Mouse (Mus musculus) spleen, postnatal 36 days (tissue): ENCODE measurements around the gene Usp44.
A peak's percentile ranks its signal among the peaks of the same experiment; 100 is the strongest.

Source experiments
- DNase-seq, 2 experiments: peaks; one replicate each; pipeline ENCODE4 v3.0.0; 2022; ENCODE audit warnings: low spot score in 2 of 2, mixed read lengths in 1 of 2

Usp44 gene

DNA sequence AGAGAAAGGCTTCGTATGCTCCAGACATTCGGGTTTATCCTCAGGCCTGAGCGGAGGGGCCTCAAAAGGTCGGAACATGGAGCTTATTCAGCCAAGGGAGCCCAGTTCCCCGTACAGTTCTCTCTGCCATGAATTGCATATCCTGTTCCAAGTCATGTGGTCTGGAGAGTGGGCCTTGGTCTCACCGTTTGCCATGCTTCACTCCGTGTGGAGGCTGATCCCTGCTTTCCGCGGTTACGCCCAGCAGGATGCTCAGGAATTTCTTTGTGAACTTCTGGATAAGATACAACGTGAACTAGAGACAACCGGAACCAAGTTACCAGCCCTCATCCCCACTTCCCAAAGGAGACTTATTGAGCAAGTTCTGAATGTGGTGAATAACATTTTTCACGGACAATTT lies 15.4 kb downstream of the Usp44 start:
- DNase-seq: no peak

DNA sequence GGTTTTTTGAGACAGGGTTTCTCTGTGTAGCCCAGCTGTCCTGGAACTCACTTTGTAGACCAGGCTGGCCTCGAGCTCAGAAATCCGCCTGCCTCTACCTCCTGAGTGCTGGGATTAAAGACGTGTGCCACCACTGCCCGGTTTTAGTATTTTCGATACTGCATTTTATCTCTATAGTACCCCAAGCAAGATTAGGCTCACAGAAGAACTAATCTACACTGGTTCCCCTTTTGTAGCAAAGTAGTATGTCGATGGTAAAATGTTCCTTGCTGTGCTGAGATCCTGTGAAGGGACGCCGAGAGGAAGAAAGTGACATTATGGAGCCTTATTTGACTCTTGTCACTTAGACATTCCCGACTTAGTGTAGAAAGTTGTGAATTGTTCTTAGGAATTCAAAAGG lies 23.8 kb downstream of the Usp44 start:
- DNase-seq: no peak

DNA sequence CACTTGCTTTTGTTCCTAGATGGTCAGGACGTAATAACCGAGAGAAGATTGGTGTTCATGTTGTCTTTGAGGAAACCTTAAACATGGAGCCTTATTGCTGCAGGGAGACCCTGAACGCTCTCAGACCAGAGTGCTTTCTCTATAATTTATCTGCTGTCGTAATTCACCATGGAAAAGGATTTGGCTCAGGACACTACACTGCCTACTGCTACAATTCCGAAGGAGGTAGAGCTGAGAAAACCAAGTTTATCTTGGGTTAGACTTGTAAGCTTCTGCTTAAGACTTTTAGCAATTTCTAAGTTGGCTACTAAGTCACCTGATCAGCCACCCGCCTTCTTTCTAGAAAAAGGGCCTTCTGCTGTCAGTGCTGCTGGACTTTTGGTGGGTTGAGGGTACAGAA lies 24.7 kb downstream of the Usp44 start:
- no peak for DNase-seq

DNA sequence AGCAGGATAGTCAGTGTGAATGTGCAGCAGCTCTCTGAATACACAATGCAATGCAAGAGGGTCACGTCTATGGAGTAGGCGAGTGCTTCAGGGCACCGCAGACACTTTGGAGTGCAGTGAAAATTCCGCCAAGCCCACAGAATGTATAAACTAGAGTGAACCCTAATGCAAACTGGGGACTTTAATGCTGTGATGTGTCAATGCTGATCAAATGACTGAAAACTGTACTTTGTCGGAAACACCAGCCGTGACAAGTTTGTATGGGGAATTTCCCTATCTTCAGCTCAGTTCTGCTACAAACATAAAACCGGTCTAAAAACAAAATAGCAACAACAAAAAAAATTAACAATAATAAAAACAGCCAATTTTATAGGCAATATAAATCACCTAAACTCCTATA lies 37.0 kb downstream of the Usp44 start:
- DNase-seq: no peak

DNA sequence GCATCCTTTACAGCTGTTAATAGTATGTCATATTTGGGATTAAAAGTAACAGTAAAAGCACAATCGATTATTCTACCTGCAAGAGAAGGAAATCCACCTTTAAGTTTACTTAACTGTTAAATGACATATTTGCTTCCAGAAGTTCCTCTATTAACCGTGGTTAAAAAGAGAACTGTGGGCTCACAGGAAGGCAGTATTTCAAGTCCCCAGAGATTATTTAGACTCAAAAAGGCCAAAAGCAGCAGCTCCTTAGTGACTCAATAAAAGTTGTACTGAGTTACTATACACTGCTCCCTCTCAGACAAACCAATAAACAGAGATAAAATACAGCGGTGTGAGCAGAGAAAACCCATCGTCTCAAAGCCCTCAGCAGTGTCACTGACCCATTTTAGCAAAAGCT lies 37.5 kb downstream of the Usp44 start:
- no peak for DNase-seq

DNA sequence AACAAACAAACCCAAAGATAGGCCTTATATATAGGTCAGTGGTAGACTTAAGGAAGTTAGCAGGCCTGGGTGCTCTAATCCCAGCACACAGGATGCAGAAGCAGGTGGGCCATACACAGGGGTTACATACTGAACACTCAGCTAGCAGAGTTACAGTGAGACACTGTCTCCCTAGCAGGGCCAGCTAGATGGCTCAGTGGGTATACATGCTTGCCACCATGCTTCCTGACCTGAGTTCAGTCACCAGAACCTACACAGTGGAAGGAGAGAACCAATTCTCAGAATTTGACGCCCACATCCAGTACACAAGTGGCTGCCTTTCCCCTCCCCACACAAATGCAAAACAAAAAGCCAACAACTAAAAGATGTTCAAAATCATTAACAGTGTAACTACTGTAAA lies 45.4 kb downstream of the Usp44 start:
- no peak for DNase-seq

DNA sequence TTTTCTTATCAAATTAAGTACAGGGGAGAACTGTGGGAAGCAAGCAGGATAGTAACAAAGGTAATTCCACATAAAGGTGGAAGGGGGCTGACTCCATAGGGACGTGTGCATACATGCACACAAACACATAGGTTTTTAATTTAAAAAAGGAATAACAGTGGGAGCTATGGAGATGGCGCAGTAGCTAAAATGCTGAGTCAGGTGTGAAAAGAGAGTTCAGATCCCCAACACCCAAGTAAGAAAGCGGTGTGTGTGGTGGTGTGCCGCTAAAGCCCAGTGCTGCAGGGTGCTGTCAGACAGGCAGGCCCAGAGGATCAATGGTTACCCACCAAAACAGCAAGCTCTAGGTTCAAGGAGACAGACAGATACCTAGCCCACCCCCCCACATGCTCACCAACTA lies 47.4 kb downstream of the Usp44 start:
- DNase-seq: no peak

DNA sequence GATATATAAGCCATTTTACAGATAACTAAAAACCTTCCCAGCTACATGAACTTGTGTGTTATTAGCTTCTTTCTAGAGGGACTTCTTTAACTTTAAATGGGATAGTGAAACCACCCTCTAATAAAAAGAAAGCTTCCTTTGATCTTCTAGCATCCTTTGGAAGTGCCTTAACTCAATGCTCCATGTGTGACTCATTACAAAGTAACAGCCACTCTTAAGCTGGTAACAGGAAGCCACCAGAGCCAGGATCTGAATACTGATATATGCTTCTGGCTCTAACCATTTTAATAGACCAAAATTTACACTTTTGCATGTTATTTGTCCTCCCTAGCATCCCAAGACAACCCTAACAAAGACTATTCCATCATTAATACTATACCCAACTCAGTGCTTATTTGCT lies 50.6 kb downstream of the Usp44 start:
- DNase-seq: no peak

DNA sequence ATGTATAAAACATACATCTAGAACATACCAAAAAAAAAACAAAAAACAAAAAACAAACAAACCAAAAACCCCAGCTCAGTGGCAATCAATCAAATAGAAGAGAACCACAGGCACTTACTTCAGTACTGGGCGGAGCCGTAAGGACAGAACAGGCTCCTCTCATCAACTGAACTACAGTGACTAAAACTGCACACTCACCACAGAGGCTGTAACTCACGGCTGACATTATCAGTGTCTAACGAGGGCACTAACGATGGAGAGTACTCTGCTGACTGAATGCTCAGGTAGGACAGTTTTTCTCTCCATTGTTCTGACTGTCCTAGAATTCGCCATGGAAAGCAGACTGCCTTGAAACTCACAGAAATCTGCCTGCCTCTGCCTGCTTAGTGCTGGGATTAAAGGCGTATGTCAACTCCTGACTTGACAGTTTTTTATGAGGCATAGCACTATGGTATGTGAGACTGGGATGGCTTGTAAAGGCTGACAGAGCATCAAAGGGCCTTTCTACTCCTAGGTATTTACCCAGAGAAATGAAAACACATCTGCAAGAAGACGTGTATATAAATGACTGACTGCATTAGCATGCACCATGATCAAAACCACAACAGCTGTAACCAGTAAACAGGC lies 51.5 kb downstream of the Usp44 start:
- DNase-seq: peak; percentile 21 to 52

DNA sequence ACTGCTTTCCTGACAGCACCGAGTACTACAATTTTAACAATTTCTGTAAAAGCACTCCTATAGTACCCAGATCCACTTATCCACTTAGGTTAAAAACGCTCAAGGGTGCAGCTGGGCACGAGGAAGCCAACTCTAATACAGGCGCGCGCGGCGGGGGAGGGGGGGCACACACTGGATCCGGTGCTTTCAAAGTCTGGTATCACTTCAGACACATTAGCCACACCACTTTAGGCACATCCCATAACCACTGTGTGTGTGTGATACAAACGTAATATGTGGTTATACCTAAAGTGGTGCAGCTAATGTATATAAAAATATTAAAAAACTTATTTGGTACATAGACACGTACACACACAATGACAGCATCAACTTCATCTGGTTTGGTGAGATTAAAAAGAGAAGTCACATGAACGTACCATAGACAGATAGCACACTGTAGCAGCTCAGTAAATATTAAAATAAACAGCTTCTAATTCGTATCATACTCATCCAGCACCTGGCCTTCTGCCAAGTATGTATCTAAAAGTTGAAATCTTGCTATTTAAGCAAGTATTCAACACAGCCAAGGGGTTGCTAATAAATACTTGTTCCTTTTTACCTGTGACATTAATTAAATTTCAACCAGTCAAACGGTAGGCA lies 54.6 kb downstream of the Usp44 start:
- DNase-seq: peak; percentile 44 to 78

DNA sequence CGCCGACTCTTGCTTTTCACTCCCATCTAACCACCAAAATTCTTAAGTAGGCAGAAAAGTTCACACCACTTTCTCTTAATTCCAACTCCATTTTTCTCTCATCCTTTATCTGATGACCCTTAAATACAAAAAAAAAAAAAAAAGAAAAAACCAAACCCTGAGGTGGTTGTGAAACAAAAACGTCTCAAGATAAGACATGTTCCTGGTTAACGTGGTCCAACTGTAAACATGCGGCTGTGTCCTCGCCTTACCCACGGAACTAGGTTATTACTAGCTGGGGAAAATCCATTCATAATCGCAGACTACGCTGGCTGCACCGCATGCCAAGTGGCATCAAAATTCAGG lies 57.2 kb downstream of the Usp44 start:
- DNase-seq: no peak

DNA sequence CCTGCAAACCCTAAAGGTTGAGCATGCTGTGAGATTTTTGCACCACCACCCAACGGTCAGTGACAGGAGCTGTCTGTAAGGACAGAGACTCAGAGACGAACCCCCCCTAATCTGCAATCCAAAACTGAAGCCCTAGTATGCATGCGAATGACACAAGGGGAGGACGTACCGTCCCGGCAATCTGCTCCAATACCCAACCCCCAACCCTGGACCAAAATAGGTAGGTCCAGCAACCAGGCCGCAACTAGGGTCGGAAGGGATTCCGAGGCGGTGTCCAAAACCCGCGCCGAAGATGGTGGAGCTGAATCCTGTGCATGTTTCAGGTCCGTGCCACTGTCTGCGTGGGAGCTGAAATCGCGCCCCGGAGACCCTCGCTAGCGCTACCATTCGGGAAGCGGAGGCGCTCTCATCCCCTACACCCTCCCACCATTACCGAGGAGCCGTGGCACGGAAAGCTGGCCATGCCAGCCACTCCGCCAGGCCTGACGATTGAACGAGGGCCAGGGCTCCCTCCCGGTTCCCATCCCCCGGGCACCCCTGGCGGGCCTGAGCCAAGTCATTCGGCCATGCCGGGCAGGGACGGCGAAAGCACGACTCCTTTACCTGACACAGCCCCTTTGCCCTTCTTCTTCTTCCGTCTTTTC lies 57.7 kb downstream of the Usp44 start:
- DNase-seq: no peak

DNA sequence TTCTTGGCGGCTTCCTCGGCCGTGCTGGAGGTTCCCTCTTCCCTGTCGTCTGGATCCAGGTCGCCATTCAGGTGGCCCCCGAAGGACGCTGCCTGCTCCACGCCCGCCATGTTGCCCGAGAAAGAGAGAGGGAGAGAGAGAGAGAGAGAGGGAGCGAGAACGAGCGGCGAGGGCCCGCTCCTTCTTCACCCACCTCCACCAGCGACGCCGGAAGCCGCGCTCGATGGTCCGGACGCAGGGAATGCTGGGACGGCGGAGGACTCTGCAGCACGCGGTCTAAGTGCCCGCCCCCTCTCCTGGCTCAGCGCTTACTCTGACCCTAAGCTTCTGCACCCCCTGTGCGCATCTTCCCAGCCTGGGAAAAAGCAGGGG lies 58.2 kb downstream of the Usp44 start:
- peak; percentile 86 to 87 for DNase-seq

DNA sequence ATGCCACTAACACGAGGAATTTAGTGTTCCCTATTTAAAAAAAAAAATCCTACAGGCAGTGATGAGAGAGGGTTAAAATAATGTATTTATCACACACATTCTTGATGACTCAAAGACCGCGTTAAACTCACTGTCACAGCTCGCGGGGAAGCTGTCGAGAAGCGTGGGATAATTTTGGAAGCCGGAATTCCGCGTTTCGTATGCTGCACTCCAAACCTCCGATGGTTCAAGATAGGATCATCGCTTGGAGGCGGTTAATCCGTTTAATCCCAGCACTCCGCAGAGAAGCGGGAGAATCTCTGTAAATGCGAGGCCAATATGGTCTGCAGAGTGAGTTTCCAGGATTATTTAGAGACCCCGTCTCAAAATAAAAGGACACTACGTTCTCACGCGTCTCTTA lies 58.6 kb downstream of the Usp44 start:
- DNase-seq: peak in 1 of 2 experiments; percentile 16

DNA sequence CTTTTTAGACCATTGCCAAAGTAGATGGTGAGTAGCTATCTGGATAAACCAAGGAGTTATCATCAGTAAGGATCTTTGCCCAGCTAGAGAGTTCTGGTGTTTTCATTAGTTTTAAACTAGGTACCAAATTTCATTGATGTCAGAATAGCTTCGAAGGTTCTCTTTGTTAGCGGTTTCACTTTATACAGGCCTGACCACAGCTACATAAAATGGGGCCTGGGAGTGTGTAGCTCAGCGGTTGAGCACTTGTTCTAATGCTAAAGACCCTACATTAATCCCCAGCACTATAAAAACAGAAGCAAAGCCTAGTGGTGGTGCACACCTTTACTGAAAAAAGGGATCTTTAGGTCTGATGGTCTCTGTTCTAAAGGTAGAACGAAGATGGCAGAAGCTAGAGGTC lies 59.2 kb downstream of the Usp44 start:
- no peak for DNase-seq

DNA sequence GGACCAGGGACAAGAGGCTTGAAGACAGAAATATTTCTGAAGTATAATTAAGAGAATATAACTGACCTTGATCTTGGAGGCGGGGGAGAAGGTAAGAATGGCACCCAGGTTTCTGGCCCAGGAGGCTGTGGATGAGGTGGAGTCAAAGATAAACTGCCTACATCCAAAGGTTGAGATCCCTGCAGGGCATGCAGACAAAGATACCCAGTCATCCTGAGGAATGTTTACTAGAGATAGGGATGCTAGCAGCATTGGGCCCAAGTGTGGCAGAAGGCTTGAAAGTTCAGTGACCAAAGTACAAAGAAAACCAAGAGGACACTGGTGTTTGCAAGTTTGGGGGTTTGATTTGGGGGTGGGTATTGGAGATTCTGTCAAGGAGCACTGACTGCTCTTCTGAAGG lies 59.7 kb downstream of the Usp44 start:
- DNase-seq: peak; percentile 36 to 64

DNA sequence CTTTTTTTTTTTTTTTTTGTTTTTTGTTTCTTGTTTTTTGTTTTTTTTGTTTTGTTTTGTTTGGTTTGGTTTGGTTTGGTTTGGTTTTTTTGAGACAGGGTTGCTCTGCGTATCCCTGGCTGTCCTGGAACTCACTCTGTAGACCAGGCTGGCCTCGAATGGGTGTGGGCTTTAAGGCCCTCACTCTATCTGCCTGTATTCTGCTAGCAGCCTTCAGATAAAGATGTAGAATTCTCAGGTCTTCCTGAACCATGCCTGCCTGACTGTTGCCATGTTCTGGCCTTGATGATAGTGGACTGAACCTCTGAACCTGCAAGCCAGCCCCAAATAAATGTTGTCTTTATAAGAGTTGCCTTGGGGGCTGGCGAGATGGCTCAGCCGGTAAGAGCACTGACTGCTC lies 61.2 kb downstream of the Usp44 start:
- no peak for DNase-seq

DNA sequence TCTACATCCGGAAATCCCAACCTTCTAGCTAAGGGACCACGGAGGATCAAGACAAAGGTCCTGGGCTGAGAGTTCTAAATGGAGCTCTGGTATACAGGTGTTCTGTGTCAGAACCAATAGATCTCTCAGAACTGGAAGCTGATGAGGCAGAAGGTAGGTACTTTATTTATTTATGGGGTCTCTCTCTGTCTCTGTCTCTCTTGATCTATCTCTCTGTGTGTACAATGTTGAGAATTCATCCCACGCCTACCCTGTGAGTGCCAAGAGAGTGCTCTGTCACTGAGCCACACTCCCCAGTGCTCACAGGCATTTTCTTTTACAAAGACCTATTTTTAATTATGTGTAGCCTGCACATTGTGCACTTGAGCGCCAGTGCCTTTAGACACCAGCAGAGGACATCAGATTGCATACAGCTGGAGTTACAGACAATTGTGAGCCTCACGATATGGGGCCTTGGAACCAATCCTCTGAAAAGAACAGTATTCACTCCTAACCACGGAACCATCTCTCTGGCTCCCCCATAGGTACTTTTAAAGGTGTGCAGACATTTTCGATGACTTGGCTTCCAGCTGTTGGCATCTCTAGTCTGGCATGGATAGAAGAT lies 65.8 kb downstream of the Usp44 start, which contains the start of gene Metap2:
Gene Metap2 (minus strand): TSS at position 51 of the 604 bp plus-strand sequence.
- DNase-seq: no peak

DNA sequence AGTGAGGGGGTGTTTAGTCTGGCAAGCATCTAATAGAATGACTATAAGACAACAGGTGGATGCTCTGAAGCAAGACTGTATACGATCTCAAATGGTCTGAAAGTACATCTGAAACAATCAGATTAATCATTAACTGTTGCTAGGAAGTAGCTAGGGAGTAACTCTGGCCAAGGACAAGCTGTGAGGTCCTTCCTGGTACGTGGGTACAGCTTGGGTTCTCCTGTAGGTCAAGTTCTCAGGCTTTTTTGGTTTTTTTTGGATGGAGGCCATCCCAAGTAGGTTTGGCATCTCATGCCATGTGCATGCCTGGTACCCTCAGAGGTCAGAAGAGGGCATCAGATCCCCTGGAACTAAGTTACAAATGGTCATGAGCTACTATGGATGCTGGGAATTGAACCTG lies 67.9 kb downstream of the Usp44 start:
- no peak for DNase-seq

DNA sequence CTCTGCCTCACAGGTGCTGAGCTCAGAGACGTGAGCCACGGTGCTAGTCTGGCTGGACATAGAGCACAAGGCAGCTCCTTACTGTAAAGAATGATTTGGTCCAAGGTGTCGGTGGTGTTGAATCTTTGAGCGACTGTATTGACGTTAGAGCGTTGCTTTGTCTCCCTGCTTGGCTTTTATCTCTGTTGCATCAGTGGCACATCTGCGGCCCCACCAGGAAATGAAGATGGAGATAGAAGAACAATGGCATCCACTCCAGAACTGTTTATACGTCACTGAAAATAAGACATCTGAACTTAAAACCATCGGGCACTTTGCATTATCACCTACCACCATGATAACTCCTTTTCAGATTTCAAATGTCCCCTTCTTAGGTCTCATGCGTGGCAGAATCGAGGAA lies 68.6 kb downstream of the Usp44 start:
- DNase-seq: no peak

DNA sequence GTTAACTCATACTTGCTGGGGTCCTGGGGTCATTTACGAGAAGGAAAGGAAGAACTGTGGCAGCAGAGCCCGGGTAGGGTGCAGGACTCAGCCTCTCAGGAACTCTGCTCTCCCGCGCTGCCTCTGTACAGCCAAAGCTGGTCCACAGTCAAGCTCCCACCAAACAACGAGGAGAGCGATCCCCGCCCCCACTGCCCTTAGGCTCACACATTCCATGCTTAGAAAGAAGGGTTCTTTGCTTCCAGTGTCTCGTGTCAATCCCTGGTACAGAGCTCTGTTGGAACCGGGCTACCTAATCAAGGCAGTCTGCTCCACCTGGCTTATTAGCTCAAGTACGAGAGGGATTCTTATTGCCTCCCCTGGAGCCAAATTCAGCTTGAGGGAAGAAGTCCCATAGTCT lies 76.0 kb downstream of the Usp44 start:
- DNase-seq: no peak
